8 mouse cellular contexts compared by ENCODE assay signal in the genomic region with DNA sequence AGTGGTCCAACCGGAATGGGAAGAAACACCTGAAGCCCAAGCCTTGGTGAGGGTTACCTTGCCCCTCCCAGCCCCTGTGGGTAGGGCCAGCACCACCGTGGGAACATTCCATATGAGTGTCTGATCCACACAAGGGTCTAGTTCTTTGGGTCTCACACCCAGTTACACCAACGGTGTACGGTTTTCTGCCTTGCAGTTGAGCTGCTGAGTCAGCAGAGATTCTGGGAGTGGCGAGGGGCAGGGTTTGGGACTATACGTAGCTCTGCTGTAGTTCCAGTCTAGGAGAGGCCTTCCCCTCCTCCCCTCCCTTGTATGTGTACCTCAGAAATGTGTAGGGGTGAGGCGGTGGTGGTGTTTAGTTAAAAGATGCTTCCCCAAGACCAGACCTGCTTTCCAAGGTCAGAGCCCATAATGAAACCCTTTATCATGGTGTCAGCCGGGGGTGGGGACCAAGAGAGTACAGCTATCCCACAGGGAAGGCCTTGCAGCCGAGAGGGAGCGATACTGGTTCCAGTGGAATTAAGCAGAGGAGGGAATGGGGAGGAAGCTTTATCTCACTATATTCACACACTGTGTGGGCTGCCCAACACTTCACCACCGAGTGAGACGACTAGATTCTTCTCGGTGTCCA. TPM values are rescaled to one million over a fixed set of nuclear protein-coding genes. Genes with fewer than 3 reads are reported as not detected.
A peak's percentile ranks its signal among the peaks of the same experiment; 100 is the strongest.
DNase-seq lines count a peak whose midpoint lies in the region; ATAC-seq lines count a peak whose summit lies in the region.

No protein-coding gene starts in this region.

- ATAC-seq in heart, embryonic 12.5 days (ENCODE audit: insufficient number of reproducible peaks, low FRiP score), result no peak
- ATAC-seq in embryonic facial prominence, embryonic 11.5 days (replicated peaks; ENCODE audit: insufficient number of reproducible peaks, low FRiP score, low TSS enrichment, low read depth), result no peak
- no peak for ATAC-seq in midbrain, embryonic 11.5 days (ENCODE audit: low FRiP score)

- no peak overlapping the region for H3K9ac ChIP-seq in heart, embryonic 12.5 days
- H3K9ac ChIP-seq in embryonic facial prominence, embryonic 11.5 days (replicated peaks; ENCODE audit: low read length), result no peak overlapping the region
- H3K9ac ChIP-seq in midbrain, embryonic 11.5 days (ENCODE audit: low read length), result no peak overlapping the region

- H3K27me3 ChIP-seq in heart, embryonic 12.5 days (replicated peaks), result no peaks in the 10 kb centered on the region
- no peaks in the 10 kb centered on the region for H3K27me3 ChIP-seq in embryonic facial prominence, embryonic 11.5 days (ENCODE audit: control insufficient read depth, insufficient read depth, low read length)
- H3K27me3 ChIP-seq in limb, embryonic 10.5 days (ENCODE audit: low read depth, poor library complexity, severe bottlenecking), result peaks cover 5% of the 10 kb centered on the region; the same call in 1 of the 2 replicates
- H3K27me3 ChIP-seq in midbrain, embryonic 11.5 days (ENCODE audit: control insufficient read depth, insufficient read depth, low read length), result peaks cover 4% of the 10 kb centered on the region; the same call in 1 of the 2 replicates

- WGBS in heart, embryonic 12.5 days, result 22% methylated on average over 13 of the region's 13 CpGs
- 26% methylated on average over 13 of the region's 13 CpGs for WGBS in embryonic facial prominence, embryonic 11.5 days
- WGBS in limb, embryonic 10.5 days, result 26% methylated on average over 13 of the region's 13 CpGs
- 35% methylated on average over 13 of the region's 13 CpGs for WGBS in midbrain, embryonic 11.5 days

- peak overlapping the region; percentile 72; the same call in 1 of the 2 replicates for H3K4me3 ChIP-seq in heart, embryonic 12.5 days
- no peak overlapping the region for H3K4me3 ChIP-seq in embryonic facial prominence, embryonic 11.5 days (ENCODE audit: low read depth, low read length)
- peak overlapping the region; percentile 72 for H3K4me3 ChIP-seq in limb, embryonic 10.5 days
- no peak overlapping the region for H3K4me3 ChIP-seq in midbrain, embryonic 11.5 days (ENCODE audit: low read depth, low read length)

- no peak overlapping the region for H3K27ac ChIP-seq in heart, embryonic 12.5 days (ENCODE audit: poor library complexity, severe bottlenecking)
- H3K27ac ChIP-seq in embryonic facial prominence, embryonic 11.5 days (replicated peaks; ENCODE audit: low read depth, low read length), result no peak overlapping the region
- H3K27ac ChIP-seq in limb, embryonic 10.5 days, result peak overlapping the region; percentile 94
- H3K27ac ChIP-seq in midbrain, embryonic 11.5 days (ENCODE audit: low read depth, low read length), result no peak overlapping the region

- H3K4me1 ChIP-seq in heart, embryonic 12.5 days (replicated peaks), result peaks cover 16% of the 10 kb centered on the region
- no peaks in the 10 kb centered on the region for H3K4me1 ChIP-seq in embryonic facial prominence, embryonic 11.5 days (ENCODE audit: control insufficient read depth, insufficient read depth, low read length)
- H3K4me1 ChIP-seq in limb, embryonic 10.5 days, result peaks cover 25% of the 10 kb centered on the region
- peaks cover 7% of the 10 kb centered on the region for H3K4me1 ChIP-seq in midbrain, embryonic 11.5 days (ENCODE audit: control insufficient read depth, insufficient read depth, low read length)

- intact Hi-C loops in left cerebral cortex, postnatal 10 days (cut with DNase I), result no loop called here

- no peak for DNase-seq in heart, adult 18-20 months
- DNase-seq in embryonic facial prominence, embryonic 11.5 days (ENCODE audit: low spot score), result peak; percentile 43
- DNase-seq in limb, embryonic 10.5 days (ENCODE audit: low spot score), result peak; percentile 33
- DNase-seq in midbrain, embryonic 11.5 days (ENCODE audit: low spot score, missing footprints), result peak; percentile 84
- no peak for DNase-seq in MN1 (ENCODE audit: low spot score)
- DNase-seq in left cerebral cortex, postnatal 10 days (ENCODE audit: extremely low spot score in 1 of 2, low spot score in 2 of 2), result no peak
- DNase-seq in gastrocnemius, adult 8-10 months (ENCODE audit: low spot score in 2 of 2), result no peak

- no peaks in the 10 kb centered on the region for H3K9me3 ChIP-seq in heart, embryonic 12.5 days (replicated peaks)
- H3K9me3 ChIP-seq in embryonic facial prominence, embryonic 11.5 days (replicated peaks; ENCODE audit: control insufficient read depth, low read length), result no peaks in the 10 kb centered on the region
- no peaks in the 10 kb centered on the region for H3K9me3 ChIP-seq in limb, embryonic 10.5 days (replicated peaks)
- H3K9me3 ChIP-seq in midbrain, embryonic 11.5 days (ENCODE audit: control insufficient read depth, low read length), result no peaks in the 10 kb centered on the region

- H3K4me2 ChIP-seq in heart, embryonic 12.5 days, result peak overlapping the region; percentile 98
- H3K4me2 ChIP-seq in embryonic facial prominence, embryonic 11.5 days (ENCODE audit: low read depth, low read length), result no peak overlapping the region; the same call in 1 of the 2 replicates
- peak overlapping the region; percentile 90; the same call in 1 of the 2 replicates for H3K4me2 ChIP-seq in midbrain, embryonic 11.5 days

- H3K36me3 ChIP-seq in heart, embryonic 12.5 days, result no peaks in the 10 kb centered on the region
- no peaks in the 10 kb centered on the region for H3K36me3 ChIP-seq in embryonic facial prominence, embryonic 11.5 days (replicated peaks; ENCODE audit: control insufficient read depth, insufficient read depth, low read depth, low read length)
- no peaks in the 10 kb centered on the region for H3K36me3 ChIP-seq in limb, embryonic 10.5 days
- H3K36me3 ChIP-seq in midbrain, embryonic 11.5 days (ENCODE audit: control insufficient read depth, insufficient read depth, low read length), result no peaks in the 10 kb centered on the region

RNA-seq across cellular contexts. Expression of a gene that starts 4.6 kb away (rescaled TPM):
- 39.9 and 41.4 TPM in 2 replicates for polyA plus RNA-seq in heart, embryonic 12.5 days (2016; fragmentation: Nextera tagmentation; extraction: Ambion mirVana)
- total RNA-seq in heart, adult 18-20 months (2021), result 10 to 100 TPM; 10.6 to 11.3 TPM
- polyA plus RNA-seq in embryonic facial prominence, embryonic 11.5 days (2014; fragmentation: Nextera tagmentation; extraction: Ambion mirVana), result 83.6 and 84.0 TPM in 2 replicates
- 67.1 and 81.9 TPM in 2 replicates for polyA plus RNA-seq in limb, embryonic 10.5 days (2016; fragmentation: Nextera tagmentation; extraction: Ambion mirVana)
- 74.0 and 85.3 TPM in 2 replicates for polyA plus RNA-seq in midbrain, embryonic 11.5 days (2014; fragmentation: Nextera tagmentation; extraction: Ambion mirVana)
- 10 to 100 TPM; 63.8 to 66.6 TPM for total RNA-seq in left cerebral cortex, postnatal 10 days (2021)
- total RNA-seq in gastrocnemius, adult 8-10 months (2022), result 1 to 10 TPM; 8.4 to 9.8 (median 9.5) TPM

RNA-seq across cellular contexts. Expression of a gene that starts 5.9 kb away (rescaled TPM):
- not detected in 2 replicates for polyA plus RNA-seq in heart, embryonic 12.5 days (2016; fragmentation: Nextera tagmentation; extraction: Ambion mirVana)
- not detected for total RNA-seq in heart, adult 18-20 months (2021)
- not detected in 2 replicates for polyA plus RNA-seq in embryonic facial prominence, embryonic 11.5 days (2014; fragmentation: Nextera tagmentation; extraction: Ambion mirVana)
- not detected in 2 replicates for polyA plus RNA-seq in limb, embryonic 10.5 days (2016; fragmentation: Nextera tagmentation; extraction: Ambion mirVana)
- polyA plus RNA-seq in midbrain, embryonic 11.5 days (2014; fragmentation: Nextera tagmentation; extraction: Ambion mirVana), result not detected in 2 replicates
- under 1 TPM in 1 of 2 experiments, not detected in 1; 0.24 TPM for total RNA-seq in left cerebral cortex, postnatal 10 days (2021)
- not detected for total RNA-seq in gastrocnemius, adult 8-10 months (2022)

Comparison
In these comparisons a context has a peak if more than half of its experiments do, and no peak if none do; other contexts are left out.
1. H3K4me3 ChIP-seq: peak in heart, embryonic 12.5 days (single experiment) and limb, embryonic 10.5 days (single experiment); none in embryonic facial prominence, embryonic 11.5 days (single experiment) and midbrain, embryonic 11.5 days (single experiment).
2. DNase-seq: peak in embryonic facial prominence, embryonic 11.5 days (single experiment), limb, embryonic 10.5 days (single experiment) and midbrain, embryonic 11.5 days (single experiment); none in heart, adult 18-20 months (0 of 2), MN1 (single experiment), left cerebral cortex, postnatal 10 days (0 of 2) and gastrocnemius, adult 8-10 months (0 of 2).